Mouse (Mus musculus): ENCODE results near the gene Ninj2.

DNA sequence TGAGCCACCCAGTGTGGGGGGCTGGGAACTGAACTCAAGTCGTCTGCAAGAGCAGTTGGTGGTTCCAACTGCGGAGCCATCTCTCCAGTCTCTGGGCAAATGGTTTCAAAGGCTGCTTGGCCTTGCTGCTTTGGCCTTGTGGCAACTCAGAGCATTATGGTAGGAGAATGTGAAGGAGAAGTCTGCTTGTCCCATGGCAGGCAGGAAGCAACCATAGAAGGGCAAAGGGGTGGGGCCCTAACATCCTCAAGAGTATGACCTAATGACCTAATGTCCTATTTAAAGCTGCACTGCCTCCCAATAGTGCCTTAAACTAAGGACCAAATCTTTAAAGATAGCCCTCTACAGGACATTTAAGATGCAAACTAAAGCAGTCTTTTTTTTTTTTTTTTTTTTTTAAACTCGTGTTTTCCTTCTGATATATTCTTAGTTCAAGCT, 58.5 kb downstream of the Ninj2 start:
- TF ChIP-seq FLI1 (IDR thresholded peaks at IDR 0.05; ENCODE audit: low read length) (no peak), GATA1 (IDR thresholded peaks at IDR 0.05; ENCODE audit: borderline replicate concordance, low read length) (no peak)

Measured in megakaryocyte, embryonic 14.5 days (primary cell).